Mouse (Mus musculus): ENCODE measurements at regions not wholly inside any gene's neighbourhood (a gene's known extent, or its start where the extent isn't known, plus 50 kb on each side); places are given as distances from the start of the nearest gene placed in this dataset.

- TF ChIP-seq CTCF (IDR thresholded peaks at IDR 0.05; ENCODE audit: insufficient read depth, low read length) (no peak), POLR2A (IDR thresholded peaks at IDR 0.05; ENCODE audit: borderline replicate concordance, extremely low read depth, low read depth, low read length) (no peak)
- H3K4me3 ChIP-seq (replicated peaks; ENCODE audit: extremely low read depth, low read depth, low read length): no peak overlapping the region
- H3K4me1 ChIP-seq (ENCODE audit: control insufficient read depth, insufficient read depth, low read length): no peaks in the 10 kb centered on the region
- DNase-seq: no peak
- WGBS: 86% methylated on average over 7 of the region's 7 CpGs
Measured at GRCm38 (mm10) chr1:36010151-36010550, 58.0 kb upstream of the Hs6st1 start.

DNA sequence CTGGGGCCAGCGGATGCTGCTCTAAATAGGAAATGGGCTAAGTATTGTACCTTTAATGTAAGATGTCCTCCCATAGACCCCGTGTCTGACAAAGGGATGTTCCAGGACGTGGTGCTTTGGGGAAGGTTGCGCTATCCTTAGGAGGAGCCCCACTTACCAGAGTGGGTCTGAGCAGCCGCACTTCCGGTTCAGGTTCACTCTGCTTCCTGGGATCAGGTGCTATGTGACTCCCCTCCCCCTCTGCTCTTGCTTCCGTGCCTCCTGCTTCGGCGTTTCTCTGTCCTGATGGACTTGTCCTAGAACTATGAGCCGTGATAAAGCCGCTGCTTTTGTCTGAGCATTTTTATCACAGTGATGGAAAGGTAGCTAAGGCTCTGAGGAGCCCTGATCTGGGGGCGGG is 57.4 kb upstream of the Hs6st1 start:
- 70% methylated on average over 12 of the region's 12 CpGs for WGBS
- H3K4me1 ChIP-seq (ENCODE audit: control insufficient read depth, insufficient read depth, low read length): no peaks in the 10 kb centered on the region
- H3K4me3 ChIP-seq (replicated peaks; ENCODE audit: extremely low read depth, low read depth, low read length): no peak overlapping the region
- no peak for DNase-seq
- TF ChIP-seq CTCF (IDR thresholded peaks at IDR 0.05; ENCODE audit: insufficient read depth, low read length): no peak
- no peak for TF ChIP-seq POLR2A (IDR thresholded peaks at IDR 0.05; ENCODE audit: borderline replicate concordance, extremely low read depth, low read depth, low read length)

- WGBS: 57% methylated on average over 9 of the region's 9 CpGs
- no peak for DNase-seq
- Histone ChIP-seq H3K4me1 (ENCODE audit: control insufficient read depth, insufficient read depth, low read length) (no peaks in the 10 kb centered on the region), H3K4me3 (replicated peaks; ENCODE audit: extremely low read depth, low read depth, low read length) (no peak overlapping the region)
- TF ChIP-seq CTCF (IDR thresholded peaks at IDR 0.05; ENCODE audit: insufficient read depth, low read length) (no peak), POLR2A (IDR thresholded peaks at IDR 0.05; ENCODE audit: borderline replicate concordance, extremely low read depth, low read depth, low read length) (no peak)
Measured at GRCm38 (mm10) chr1:36012081-36012765, 56.0 kb upstream of the Hs6st1 start.

GRCm38 (mm10) chr1:36013823-36014341 is 54.3 kb upstream of the Hs6st1 start:
- Histone ChIP-seq H3K4me3 (replicated peaks; ENCODE audit: extremely low read depth, low read depth, low read length) (no peak overlapping the region), H3K4me1 (ENCODE audit: control insufficient read depth, insufficient read depth, low read length) (no peaks in the 10 kb centered on the region)
- no peak for DNase-seq
- TF ChIP-seq CTCF (IDR thresholded peaks at IDR 0.05; ENCODE audit: insufficient read depth, low read length): no peak
- TF ChIP-seq POLR2A (IDR thresholded peaks at IDR 0.05; ENCODE audit: borderline replicate concordance, extremely low read depth, low read depth, low read length): no peak
- WGBS: 59% methylated on average over 11 of the region's 11 CpGs

DNA sequence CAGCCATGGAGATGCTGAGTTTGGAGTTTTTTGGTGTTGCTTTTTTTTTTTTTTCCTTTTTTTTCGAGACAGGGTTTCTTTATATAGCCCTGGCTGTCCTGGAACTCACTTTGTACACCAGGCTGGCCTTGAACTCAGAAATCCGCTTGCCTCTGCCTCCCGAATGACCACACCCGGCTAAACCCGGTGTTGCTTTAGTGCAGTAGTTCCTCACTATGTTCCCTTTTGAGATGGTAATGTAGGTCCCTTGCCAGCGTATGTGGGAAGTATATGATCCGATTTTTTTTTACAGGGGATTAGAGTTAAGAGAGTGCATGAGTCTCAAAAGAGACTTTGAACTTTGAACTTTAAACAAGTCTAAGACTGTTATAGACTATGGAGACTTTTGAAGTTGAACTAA is 53.8 kb upstream of the Hs6st1 start:
- 81% methylated on average over 7 of the region's 7 CpGs for WGBS
- no peak for DNase-seq
- Histone ChIP-seq H3K4me3 (replicated peaks; ENCODE audit: extremely low read depth, low read depth, low read length) (no peak overlapping the region), H3K4me1 (ENCODE audit: control insufficient read depth, insufficient read depth, low read length) (no peaks in the 10 kb centered on the region)
- TF ChIP-seq CTCF (IDR thresholded peaks at IDR 0.05; ENCODE audit: insufficient read depth, low read length): no peak
- TF ChIP-seq POLR2A (IDR thresholded peaks at IDR 0.05; ENCODE audit: borderline replicate concordance, extremely low read depth, low read depth, low read length): no peak

GRCm38 (mm10) chr1:36015210-36015609 is 53.0 kb upstream of the Hs6st1 start:
- DNase-seq: no peak
- WGBS: 82% methylated on average over 5 of the region's 5 CpGs
- H3K4me3 ChIP-seq (replicated peaks; ENCODE audit: extremely low read depth, low read depth, low read length): no peak overlapping the region
- H3K4me1 ChIP-seq (ENCODE audit: control insufficient read depth, insufficient read depth, low read length): no peaks in the 10 kb centered on the region
- TF ChIP-seq POLR2A (IDR thresholded peaks at IDR 0.05; ENCODE audit: borderline replicate concordance, extremely low read depth, low read depth, low read length) (no peak), CTCF (IDR thresholded peaks at IDR 0.05; ENCODE audit: insufficient read depth, low read length) (no peak)

DNA sequence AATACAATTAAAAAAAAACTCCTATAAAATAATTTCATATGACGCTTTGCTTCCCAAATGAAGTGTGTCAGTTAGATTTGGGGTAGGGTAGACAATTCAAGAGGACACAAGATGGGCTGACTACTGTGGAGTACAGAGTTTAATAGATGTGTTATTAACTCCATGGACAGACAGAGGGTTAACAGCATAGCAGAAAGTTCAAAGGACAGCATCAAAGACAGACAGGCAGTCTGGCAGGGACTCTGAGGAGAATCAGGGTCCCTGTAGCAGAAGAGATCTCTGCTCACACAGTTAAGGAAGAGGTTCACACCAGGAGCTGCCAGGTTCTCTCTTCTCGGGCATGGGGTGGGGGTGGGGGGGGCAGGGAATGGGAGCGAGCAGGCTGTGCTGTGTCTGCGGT is 51.6 kb upstream of the Hs6st1 start:
- TF ChIP-seq CTCF (IDR thresholded peaks at IDR 0.05; ENCODE audit: insufficient read depth, low read length): no peak
- TF ChIP-seq POLR2A (IDR thresholded peaks at IDR 0.05; ENCODE audit: borderline replicate concordance, extremely low read depth, low read depth, low read length): no peak
- 59% methylated on average over 4 of the region's 4 CpGs for WGBS
- Histone ChIP-seq H3K4me1 (ENCODE audit: control insufficient read depth, insufficient read depth, low read length) (no peaks in the 10 kb centered on the region), H3K4me3 (replicated peaks; ENCODE audit: extremely low read depth, low read depth, low read length) (no peak overlapping the region)
- DNase-seq: no peak

- TF ChIP-seq CTCF (IDR thresholded peaks at IDR 0.05; ENCODE audit: insufficient read depth, low read length) (no peak), POLR2A (IDR thresholded peaks at IDR 0.05; ENCODE audit: borderline replicate concordance, extremely low read depth, low read depth, low read length) (no peak)
- Histone ChIP-seq H3K4me1 (ENCODE audit: control insufficient read depth, insufficient read depth, low read length) (no peaks in the 10 kb centered on the region), H3K4me3 (replicated peaks; ENCODE audit: extremely low read depth, low read depth, low read length) (no peak overlapping the region)
- 26% methylated on average over 7 of the region's 7 CpGs for WGBS
- DNase-seq: no peak
Measured at GRCm38 (mm10) chr1:36017061-36017461, 51.1 kb upstream of the Hs6st1 start.

- WGBS: 66% methylated on average over 3 of the region's 3 CpGs
- no peak for DNase-seq
- H3K4me3 ChIP-seq (replicated peaks; ENCODE audit: extremely low read depth, low read depth, low read length): no peak overlapping the region
- TF ChIP-seq POLR2A (IDR thresholded peaks at IDR 0.05; ENCODE audit: borderline replicate concordance, extremely low read depth, low read depth, low read length): no peak
- no peak for TF ChIP-seq CTCF (IDR thresholded peaks at IDR 0.05; ENCODE audit: insufficient read depth, low read length)
- no peaks in the 10 kb centered on the region for H3K4me1 ChIP-seq (ENCODE audit: control insufficient read depth, insufficient read depth, low read length)
Measured at GRCm38 (mm10) chr1:36017656-36018055, 50.5 kb upstream of the Hs6st1 start.

Measured in lung, adult 2 months (tissue).